Mouse (Mus musculus) C2C12 (cell line): Measurements from ENCODE around the gene Dxo. TPM values are rescaled to one million over a fixed set of nuclear protein-coding genes. Genes with fewer than 3 reads are reported as not detected.
"Not testable (repeated sequence)": the region's sequence is repeated elsewhere in the genome, so short reads cannot be mapped to it uniquely, and the experiment has no call there.

Source experiments
- H3K27me3 ChIP-seq: one replicate; pipeline ENCODE4 v1.6.1; 2011; ENCODE audit not compliant: control insufficient read depth, insufficient read depth, insufficient read length
- H3K36me3 ChIP-seq: one replicate; pipeline ENCODE4 v1.6.1; 2011; ENCODE audit not compliant: control insufficient read depth, insufficient read depth
- H3K4me3 ChIP-seq: one replicate; pipeline ENCODE4 v1.5.1; 2011; ENCODE audit warnings: mild to moderate bottlenecking, control low read depth; ENCODE audit not compliant: poor library complexity, insufficient read depth, severe bottlenecking
- H3K79me2 ChIP-seq: one replicate; pipeline ENCODE4 v1.6.1; 2011; ENCODE audit not compliant: control insufficient read depth, insufficient read depth
- H3K79me3 ChIP-seq: one replicate; pipeline ENCODE4 v1.6.1; 2011; ENCODE audit warnings: low read depth, control low read depth
- H3ac ChIP-seq: one replicate; pipeline ENCODE3; 2011; ENCODE audit warnings: low read depth; ENCODE audit not compliant: control insufficient read depth, insufficient read length
- CEBPB ChIP-seq: IDR thresholded peaks from one replicate; pipeline ENCODE4 v1.6.1; 2011; ENCODE audit warnings: low read depth, mild to moderate bottlenecking, control low read depth, moderate library complexity
- CTCF ChIP-seq: IDR thresholded peaks from one replicate; pipeline ENCODE4 v1.5.1; 2011; ENCODE audit not compliant: control insufficient read depth, insufficient read depth, insufficient read length
- FOSL1 ChIP-seq: IDR thresholded peaks from one replicate; pipeline ENCODE4 v1.8.0; 2011; ENCODE audit warnings: mild to moderate bottlenecking, low read length; ENCODE audit not compliant: poor library complexity, insufficient read depth, severe bottlenecking
- MAX ChIP-seq: IDR thresholded peaks from one replicate; pipeline ENCODE4 v1.6.1; 2011; ENCODE audit warnings: mild to moderate bottlenecking, control low read depth
- MYOD1 ChIP-seq: IDR thresholded peaks from one replicate; pipeline ENCODE4 v1.6.1; 2011; ENCODE audit warnings: low read depth; ENCODE audit not compliant: control insufficient read depth, insufficient read length
- MYOG ChIP-seq: IDR thresholded peaks from one replicate; pipeline ENCODE4 v1.6.1; 2011; ENCODE audit not compliant: control insufficient read depth, insufficient read length; ENCODE audit errors: extremely low read depth
- USF1 ChIP-seq: IDR thresholded peaks from one replicate; pipeline ENCODE4 v1.6.1; 2011; ENCODE audit warnings: low read depth, mild to moderate bottlenecking, control low read depth, moderate library complexity
- polyA plus RNA-seq: library from polyadenylated mRNA; unstranded; fragments of >200 nt; fragmentation: generic; extraction: Trizol; gene quantifications from one replicate; pipeline ENCODE4 v1.2.1, GENCODE M21; 2012; ENCODE audit warnings: missing spikeins

The Dxo gene
- polyA plus RNA-seq, 1 experiment, result 27.2 TPM

GRCm38 (mm10) chr17:34807176-34807575, 29.6 kb upstream of the Dxo start:
- TF ChIP-seq MYOD1 (no peak), FOSL1 (no peak), MAX (no peak)

GRCm38 (mm10) chr17:34808599-34809205, 28.1 kb upstream of the Dxo start:
- Histone ChIP-seq H3K36me3 (no peaks in the 10 kb centered on the region), H3K27me3 (no peaks in the 10 kb centered on the region), H3K79me2 (no peaks in the 10 kb centered on the region), H3K4me3 (no peak overlapping the region), H3ac (no peak overlapping the region), H3K79me3 (no peaks in the 10 kb centered on the region)
- TF ChIP-seq FOSL1 (no peak), MYOD1 (no peak), CEBPB (no peak), MAX (no peak), CTCF (no peak), USF1 (no peak), MYOG (no peak)

More at GRCm38 (mm10) chr17:34807176-34807575, 29.6 kb upstream of the Dxo start:
- no peaks in the 10 kb centered on the region for H3K79me3 ChIP-seq
- no peaks in the 10 kb centered on the region for H3K27me3 ChIP-seq
- H3K4me3 ChIP-seq, result no peak overlapping the region
- H3ac ChIP-seq, result no peak overlapping the region
- H3K36me3 ChIP-seq, result no peaks in the 10 kb centered on the region
- H3K79me2 ChIP-seq, result no peaks in the 10 kb centered on the region

GRCm38 (mm10) chr17:34810411-34810810, 26.4 kb upstream of the Dxo start:
- not testable (repeated sequence) for H3K79me2 ChIP-seq

GRCm38 (mm10) chr17:34810811-34811210, 26.0 kb upstream of the Dxo start:
- not testable (repeated sequence) for H3K79me2 ChIP-seq, H3K36me3 ChIP-seq, H3K79me3 ChIP-seq, H3K27me3 ChIP-seq, H3K4me3 ChIP-seq, H3ac ChIP-seq

More at GRCm38 (mm10) chr17:34810411-34810810, 26.4 kb upstream of the Dxo start:
- H3K79me3 ChIP-seq, H3K36me3 ChIP-seq, H3K27me3 ChIP-seq, H3ac ChIP-seq, H3K4me3 ChIP-seq: not testable (repeated sequence)

GRCm38 (mm10) chr17:34811275-34811674, 25.5 kb upstream of the Dxo start:
- H3K4me3 ChIP-seq, result no peak overlapping the region
- H3K79me3 ChIP-seq, result no peaks in the 10 kb centered on the region
- H3K27me3 ChIP-seq, result no peaks in the 10 kb centered on the region
- H3ac ChIP-seq, result no peak overlapping the region
- no peaks in the 10 kb centered on the region for H3K79me2 ChIP-seq
- H3K36me3 ChIP-seq, result no peaks in the 10 kb centered on the region
- TF ChIP-seq CTCF (no peak), FOSL1 (no peak), USF1 (no peak), MYOG (no peak), MAX (no peak), CEBPB (no peak), MYOD1 (no peak)

- not testable (repeated sequence) for H3K4me3 ChIP-seq, H3K79me3 ChIP-seq
Observed at GRCm38 (mm10) chr17:34813747-34814146, 23.1 kb upstream of the Dxo start.

GRCm38 (mm10) chr17:34814818-34815370, 21.9 kb upstream of the Dxo start:
- no peaks in the 10 kb centered on the region for H3K79me2 ChIP-seq
- TF ChIP-seq MYOG (no peak), MAX (no peak), CEBPB (no peak), USF1 (no peak), MYOD1 (no peak), FOSL1 (no peak), CTCF (no peak)

More at GRCm38 (mm10) chr17:34813747-34814146, 23.1 kb upstream of the Dxo start:
- not testable (repeated sequence) for H3K36me3 ChIP-seq, H3K27me3 ChIP-seq, H3ac ChIP-seq, H3K79me2 ChIP-seq

GRCm38 (mm10) chr17:34830776-34831175, 6.0 kb upstream of the Dxo start:
- H3ac ChIP-seq, H3K4me3 ChIP-seq, H3K27me3 ChIP-seq, H3K79me3 ChIP-seq: not testable (repeated sequence)
- H3K79me2 ChIP-seq, result peaks cover 23% of the 10 kb centered on the region
- H3K36me3 ChIP-seq, result peaks cover 45% of the 10 kb centered on the region

More at GRCm38 (mm10) chr17:34814818-34815370, 21.9 kb upstream of the Dxo start:
- Histone ChIP-seq H3K79me3 (no peaks in the 10 kb centered on the region), H3K4me3 (no peak overlapping the region), H3K36me3 (no peaks in the 10 kb centered on the region), H3ac (no peak overlapping the region), H3K27me3 (no peaks in the 10 kb centered on the region)
